Mouse (Mus musculus): Measurements from ENCODE around the gene Gm48552.

Gene Gm48552

GRCm38 (mm10) chr10:81388505-81389055 is at the start of gene Gm48552:
TSS of gene Gm48552 (plus strand) at chr10:81389005.
- in situ Hi-C loops (cut with MboI; ENCODE audit: low pct_unique_long_range_greater_than_20kb in 1 of 2, low sequenced_read_pairs in 2 of 2, unreplicated experiment in 1 of 2), result no loop called here

GRCm38 (mm10) chr10:81340551-81341332 is 48.1 kb upstream of the Gm48552 start:
- in situ Hi-C loops (cut with MboI; ENCODE audit: low pct_unique_long_range_greater_than_20kb in 1 of 2, low sequenced_read_pairs in 2 of 2, unreplicated experiment in 1 of 2), result loop anchor here (5.0 to 10.0 kb wide), 3 partner anchors 53 to 136 kb away; partner anchors contain the start of gene Nmrk2 (in 1 of the 2)

GRCm38 (mm10) chr10:81341333-81341949 is 47.4 kb upstream of the Gm48552 start:
- in situ Hi-C loops (cut with MboI; ENCODE audit: low pct_unique_long_range_greater_than_20kb in 1 of 2, low sequenced_read_pairs in 2 of 2, unreplicated experiment in 1 of 2), result loop anchor here (5.0 to 10.0 kb wide), 3 partner anchors 54 to 137 kb away; partner anchors contain the start of gene Nmrk2 (in 1 of the 2)

- in situ Hi-C loops (cut with MboI; ENCODE audit: low pct_unique_long_range_greater_than_20kb in 1 of 2, low sequenced_read_pairs in 2 of 2, unreplicated experiment in 1 of 2), result loop anchor here (5.0 to 10.0 kb wide), 3 partner anchors 56 to 138 kb away; partner anchors contain the start of gene Nmrk2 (in 1 of the 2)
These were observed 45.9 kb upstream of the Gm48552 start, which contains the start of gene Gipc3 for GRCm38 (mm10) chr10:81342686-81343505. TSS of gene Gipc3 (minus strand) at chr10:81343266.

- in situ Hi-C loops (cut with MboI; ENCODE audit: low pct_unique_long_range_greater_than_20kb in 1 of 2, low sequenced_read_pairs in 2 of 2, unreplicated experiment in 1 of 2), result loop anchor here (5.0 to 10.0 kb wide), 3 partner anchors 57 to 140 kb away; partner anchors contain the start of gene Nmrk2 (in 1 of the 2)
These were observed 44.2 kb upstream of the Gm48552 start for GRCm38 (mm10) chr10:81344421-81345161.

- in situ Hi-C loops (cut with MboI; ENCODE audit: low pct_unique_long_range_greater_than_20kb in 1 of 2, low sequenced_read_pairs in 2 of 2, unreplicated experiment in 1 of 2), result loop anchor here in 1 of 2 experiments (10.0 kb wide), 2 partner anchors 60 to 140 kb away; partner anchors contain the start of gene Nmrk2
These were observed 43.7 kb upstream of the Gm48552 start for GRCm38 (mm10) chr10:81345162-81345534.

- in situ Hi-C loops (cut with MboI; ENCODE audit: low pct_unique_long_range_greater_than_20kb in 1 of 2, low sequenced_read_pairs in 2 of 2, unreplicated experiment in 1 of 2), result loop anchor here in 1 of 2 experiments (10.0 kb wide), 2 partner anchors 62 to 142 kb away; partner anchors contain the start of gene Nmrk2
These were observed 42.2 kb upstream of the Gm48552 start for GRCm38 (mm10) chr10:81346453-81347067.

- in situ Hi-C loops (cut with MboI; ENCODE audit: low pct_unique_long_range_greater_than_20kb in 1 of 2, low sequenced_read_pairs in 2 of 2, unreplicated experiment in 1 of 2), result loop anchor here in 1 of 2 experiments (10.0 kb wide), 2 partner anchors 64 to 144 kb away; partner anchors contain the start of gene Nmrk2
These were observed 39.7 kb upstream of the Gm48552 start for GRCm38 (mm10) chr10:81349146-81349545.

- in situ Hi-C loops (cut with MboI; ENCODE audit: low pct_unique_long_range_greater_than_20kb in 1 of 2, low sequenced_read_pairs in 2 of 2, unreplicated experiment in 1 of 2), result loop anchor here in 1 of 2 experiments (10.0 kb wide), 2 partner anchors 65 to 145 kb away; partner anchors contain the start of gene Nmrk2
These were observed 38.8 kb upstream of the Gm48552 start for GRCm38 (mm10) chr10:81349961-81350350.

GRCm38 (mm10) chr10:81350351-81351063 is 38.3 kb upstream of the Gm48552 start, which contains the start of gene Hmg20b:
TSS of gene Hmg20b (minus strand) at chr10:81350480.
- in situ Hi-C loops (cut with MboI; ENCODE audit: low pct_unique_long_range_greater_than_20kb in 1 of 2, low sequenced_read_pairs in 2 of 2, unreplicated experiment in 1 of 2), result no loop called here

- in situ Hi-C loops (cut with MboI; ENCODE audit: low pct_unique_long_range_greater_than_20kb in 1 of 2, low sequenced_read_pairs in 2 of 2, unreplicated experiment in 1 of 2), result no loop called here
These were observed 37.0 kb upstream of the Gm48552 start for GRCm38 (mm10) chr10:81351678-81352291.

GRCm38 (mm10) chr10:81354738-81355477 is 33.9 kb upstream of the Gm48552 start:
- in situ Hi-C loops (cut with MboI; ENCODE audit: low pct_unique_long_range_greater_than_20kb in 1 of 2, low sequenced_read_pairs in 2 of 2, unreplicated experiment in 1 of 2), result no loop called here

GRCm38 (mm10) chr10:81355533-81355932 is 33.3 kb upstream of the Gm48552 start:
- in situ Hi-C loops (cut with MboI; ENCODE audit: low pct_unique_long_range_greater_than_20kb in 1 of 2, low sequenced_read_pairs in 2 of 2, unreplicated experiment in 1 of 2), result no loop called here

GRCm38 (mm10) chr10:81356352-81356990 is 32.3 kb upstream of the Gm48552 start:
- in situ Hi-C loops (cut with MboI; ENCODE audit: low pct_unique_long_range_greater_than_20kb in 1 of 2, low sequenced_read_pairs in 2 of 2, unreplicated experiment in 1 of 2), result no loop called here

Data from mouse embryonic stem cell (cell line).